Mouse (Mus musculus) naive thymus-derived CD4-positive, alpha-beta T cell, adult 2 months (primary cell): ENCODE measurements around the gene Sorcs3.

ENCODE experiments used
- DNase-seq: peaks from one replicate; pipeline ENCODE4 v3.0.0-alpha.2; 2011; ENCODE audit warnings: low read depth

Sorcs3 gene

GRCm38 (mm10) chr19:48839418-48839817 is 633.6 kb downstream of the Sorcs3 start:
- no peak for DNase-seq

GRCm38 (mm10) chr19:48847700-48848099 is 641.9 kb downstream of the Sorcs3 start:
- no peak for DNase-seq

- DNase-seq, result no peak
Measured at GRCm38 (mm10) chr19:48850466-48850865, 644.6 kb downstream of the Sorcs3 start.
